Mouse (Mus musculus): ENCODE data around the gene Galnt10. TPM values are rescaled to one million over a fixed set of nuclear protein-coding genes. Genes with fewer than 3 reads are reported as not detected.

Gene Galnt10
- total RNA-seq, 1 experiment, result 13.5 TPM

DNA sequence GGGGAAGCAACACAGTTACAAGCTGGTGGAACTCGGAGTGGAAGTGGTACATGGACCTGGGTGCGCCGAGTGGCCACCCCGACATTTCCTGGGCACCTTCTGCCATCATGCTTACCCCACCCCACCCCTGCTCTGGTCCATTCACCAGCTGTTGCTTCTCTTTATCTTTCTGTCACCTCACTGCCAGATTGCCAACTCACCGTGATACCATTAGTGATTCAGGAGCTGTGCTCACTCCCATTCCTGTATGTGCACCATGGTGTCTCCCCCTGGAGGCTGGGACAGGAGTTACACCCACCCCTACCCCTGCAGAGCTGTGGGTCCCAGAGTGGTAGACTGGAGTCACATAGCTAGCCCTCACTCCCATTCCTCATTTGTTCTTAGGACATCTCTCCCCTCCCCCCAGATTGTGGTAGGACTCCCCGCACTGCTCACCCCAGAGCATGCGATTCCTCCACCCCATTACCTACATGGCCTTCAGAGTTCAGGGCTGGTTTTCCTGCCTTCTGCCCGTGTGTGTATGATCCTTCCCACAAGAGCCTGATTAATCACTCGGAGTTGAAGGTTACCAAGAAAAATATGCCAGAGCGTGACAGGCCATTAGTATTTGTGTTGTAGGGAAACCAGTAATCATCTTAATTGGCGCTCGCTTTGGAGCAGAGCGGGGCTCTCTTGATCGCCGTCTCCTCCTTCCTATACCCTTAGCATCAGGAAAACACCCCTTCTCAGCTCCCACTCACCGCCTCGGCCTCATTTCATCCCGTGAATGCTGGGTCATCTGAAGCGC is 102.2 kb downstream of the Galnt10 start:
- in situ Hi-C loops (cut with MboI; ENCODE audit: low sequenced_read_pairs in 2 of 2, unreplicated experiment in 2 of 2), result no loop called here
- TF ChIP-seq HCFC1 (IDR thresholded peaks at IDR 0.05; ENCODE audit: borderline replicate concordance, insufficient read depth, low read length) (no peak), CHD2 (IDR thresholded peaks at IDR 0.05; ENCODE audit: low read depth, low read length) (no peak), ZC3H11A (IDR thresholded peaks at IDR 0.05; ENCODE audit: borderline replicate concordance, low read depth, low read length) (peak; percentile 42; the same call in 1 of the 2 replicates), ZNF384 (IDR thresholded peaks at IDR 0.05; ENCODE audit: low read depth, low read length) (no peak), MAFK (IDR thresholded peaks at IDR 0.05; ENCODE audit: insufficient read depth, low read depth, low read length) (peak; percentile 79)
- H3K9me3 ChIP-seq (ENCODE audit: control insufficient read depth, insufficient read depth, low read depth, low read length), result no peaks in the 10 kb centered on the region
- no peak overlapping the region for H3K9ac ChIP-seq (ENCODE audit: insufficient read depth, low read depth, low read length, poor library complexity, severe bottlenecking)
- H3K4me1 ChIP-seq (ENCODE audit: control insufficient read depth in 2 of 2, insufficient read depth in 2 of 2, low read length in 2 of 2, poor library complexity in 1 of 2), result no peaks in the 10 kb centered on the region; a peak in 1 of 4 replicates
- H3K36me3 ChIP-seq (ENCODE audit: control insufficient read depth, insufficient read depth, low read length, poor library complexity, severe bottlenecking), result no peaks in the 10 kb centered on the region
- no peak overlapping the region for H3K27ac ChIP-seq (ENCODE audit: insufficient read depth, low read depth, low read length, poor library complexity, severe bottlenecking)
- H3K4me3 ChIP-seq (ENCODE audit: insufficient read depth in 1 of 2, low read depth in 1 of 2, low read length in 2 of 2, poor library complexity in 1 of 2, severe bottlenecking in 1 of 2), result no peak overlapping the region
- DNase-seq (ENCODE audit: low read depth, low spot score), result peak; percentile 60

- H3K4me1 ChIP-seq (ENCODE audit: control insufficient read depth in 2 of 2, insufficient read depth in 2 of 2, low read length in 2 of 2, poor library complexity in 1 of 2), result no peaks in the 10 kb centered on the region
- no peaks in the 10 kb centered on the region; the same call in 1 of the 2 replicates for H3K36me3 ChIP-seq (ENCODE audit: control insufficient read depth, insufficient read depth, low read length, poor library complexity, severe bottlenecking)
- DNase-seq (ENCODE audit: low read depth, low spot score), result no peak
- no peak overlapping the region for H3K27ac ChIP-seq (ENCODE audit: insufficient read depth, low read depth, low read length, poor library complexity, severe bottlenecking)
- TF ChIP-seq HCFC1 (IDR thresholded peaks at IDR 0.05; ENCODE audit: borderline replicate concordance, insufficient read depth, low read length) (no peak), ZC3H11A (IDR thresholded peaks at IDR 0.05; ENCODE audit: borderline replicate concordance, low read depth, low read length) (no peak), ZNF384 (IDR thresholded peaks at IDR 0.05; ENCODE audit: low read depth, low read length) (no peak), CHD2 (IDR thresholded peaks at IDR 0.05; ENCODE audit: low read depth, low read length) (no peak), MAFK (IDR thresholded peaks at IDR 0.05; ENCODE audit: insufficient read depth, low read depth, low read length) (no peak)
- no peak overlapping the region for H3K9ac ChIP-seq (ENCODE audit: insufficient read depth, low read depth, low read length, poor library complexity, severe bottlenecking)
- no peaks in the 10 kb centered on the region for H3K9me3 ChIP-seq (ENCODE audit: control insufficient read depth, insufficient read depth, low read depth, low read length)
- no peak overlapping the region for H3K4me3 ChIP-seq (ENCODE audit: insufficient read depth in 1 of 2, low read depth in 1 of 2, low read length in 2 of 2, poor library complexity in 1 of 2, severe bottlenecking in 1 of 2)
- in situ Hi-C loops (cut with MboI; ENCODE audit: low sequenced_read_pairs in 2 of 2, unreplicated experiment in 2 of 2), result no loop called here
Observed at GRCm38 (mm10) chr11:57753538-57754203, 108.4 kb downstream of the Galnt10 start.

DNA sequence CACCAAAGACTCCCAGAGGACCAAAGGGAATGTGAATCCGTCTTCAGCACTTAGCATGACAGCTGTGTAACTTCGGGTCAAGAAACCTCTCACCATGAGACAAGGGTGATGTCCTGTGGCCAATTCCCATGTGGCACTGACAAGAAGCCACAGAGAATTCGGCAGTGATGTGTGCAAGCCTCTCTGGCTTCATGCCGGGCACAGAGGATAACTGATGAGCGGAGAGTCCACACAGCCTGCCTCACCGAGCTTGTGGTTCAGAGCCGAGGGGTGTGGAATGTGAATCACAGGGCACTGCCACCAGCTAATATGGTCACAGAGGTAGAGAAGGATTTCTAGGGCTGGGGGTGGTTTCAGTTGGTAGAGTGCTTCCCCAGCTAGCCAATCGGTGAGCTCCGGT is 113.4 kb downstream of the Galnt10 start:
- Histone ChIP-seq H3K4me3 (ENCODE audit: insufficient read depth in 1 of 2, low read depth in 1 of 2, low read length in 2 of 2, poor library complexity in 1 of 2, severe bottlenecking in 1 of 2) (no peak overlapping the region), H3K9me3 (ENCODE audit: control insufficient read depth, insufficient read depth, low read depth, low read length) (no peaks in the 10 kb centered on the region), H3K4me1 (ENCODE audit: control insufficient read depth in 2 of 2, insufficient read depth in 2 of 2, low read length in 2 of 2, poor library complexity in 1 of 2) (no peaks in the 10 kb centered on the region), H3K9ac (ENCODE audit: insufficient read depth, low read depth, low read length, poor library complexity, severe bottlenecking) (no peak overlapping the region), H3K27ac (ENCODE audit: insufficient read depth, low read depth, low read length, poor library complexity, severe bottlenecking) (no peak overlapping the region; the same call in 1 of the 2 replicates), H3K36me3 (ENCODE audit: control insufficient read depth, insufficient read depth, low read length, poor library complexity, severe bottlenecking) (no peaks in the 10 kb centered on the region; the same call in 1 of the 2 replicates)
- no peak for DNase-seq (ENCODE audit: low read depth, low spot score)
- no peak for TF ChIP-seq HCFC1 (IDR thresholded peaks at IDR 0.05; ENCODE audit: borderline replicate concordance, insufficient read depth, low read length)
- no peak for TF ChIP-seq ZNF384 (IDR thresholded peaks at IDR 0.05; ENCODE audit: low read depth, low read length)
- no peak for TF ChIP-seq MAFK (IDR thresholded peaks at IDR 0.05; ENCODE audit: insufficient read depth, low read depth, low read length)
- no peak for TF ChIP-seq CHD2 (IDR thresholded peaks at IDR 0.05; ENCODE audit: low read depth, low read length)
- no peak for TF ChIP-seq ZC3H11A (IDR thresholded peaks at IDR 0.05; ENCODE audit: borderline replicate concordance, low read depth, low read length)
- in situ Hi-C loops (cut with MboI; ENCODE audit: low sequenced_read_pairs in 2 of 2, unreplicated experiment in 2 of 2), result no loop called here

DNA sequence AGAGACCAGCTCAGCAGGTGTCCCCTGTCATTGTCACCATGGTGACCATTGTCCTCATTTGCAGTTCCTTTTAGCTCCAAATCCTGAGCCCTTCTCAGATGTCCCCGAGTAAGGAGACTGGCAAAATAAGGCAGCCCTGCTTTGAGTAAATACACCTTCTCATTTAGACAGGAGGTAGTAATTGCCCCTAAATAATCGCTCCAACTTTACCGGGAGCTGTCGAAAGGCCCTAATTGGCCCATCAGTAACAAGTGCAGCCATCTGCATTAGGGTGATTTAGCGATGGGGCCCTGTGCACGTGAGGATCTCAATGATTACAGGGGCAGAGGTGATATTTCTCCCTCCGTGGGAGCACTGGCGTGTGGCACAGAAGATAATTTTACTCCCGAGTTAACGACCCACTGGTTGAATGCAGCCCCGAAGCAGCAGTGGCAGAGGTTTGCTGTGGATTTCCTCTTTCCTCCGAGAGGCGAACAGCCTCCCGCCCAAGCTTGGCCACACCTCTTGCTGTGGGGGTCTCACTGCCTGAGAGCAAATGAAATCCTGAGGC is 115.3 kb downstream of the Galnt10 start:
- Histone ChIP-seq H3K4me1 (ENCODE audit: control insufficient read depth in 2 of 2, insufficient read depth in 2 of 2, low read length in 2 of 2, poor library complexity in 1 of 2) (peaks cover 0 to 2% of the 10 kb centered on the region in 2 experiments; a peak in 1 of 4 replicates), H3K27ac (ENCODE audit: insufficient read depth, low read depth, low read length, poor library complexity, severe bottlenecking) (no peak overlapping the region), H3K9ac (ENCODE audit: insufficient read depth, low read depth, low read length, poor library complexity, severe bottlenecking) (no peak overlapping the region), H3K36me3 (ENCODE audit: control insufficient read depth, insufficient read depth, low read length, poor library complexity, severe bottlenecking) (no peaks in the 10 kb centered on the region; the same call in 1 of the 2 replicates), H3K9me3 (ENCODE audit: control insufficient read depth, insufficient read depth, low read depth, low read length) (no peaks in the 10 kb centered on the region), H3K4me3 (ENCODE audit: insufficient read depth in 1 of 2, low read depth in 1 of 2, low read length in 2 of 2, poor library complexity in 1 of 2, severe bottlenecking in 1 of 2) (no peak overlapping the region)
- in situ Hi-C loops (cut with MboI; ENCODE audit: low sequenced_read_pairs in 2 of 2, unreplicated experiment in 2 of 2), result no loop called here
- no peak for TF ChIP-seq HCFC1 (IDR thresholded peaks at IDR 0.05; ENCODE audit: borderline replicate concordance, insufficient read depth, low read length)
- TF ChIP-seq CHD2 (IDR thresholded peaks at IDR 0.05; ENCODE audit: low read depth, low read length), result no peak
- TF ChIP-seq MAFK (IDR thresholded peaks at IDR 0.05; ENCODE audit: insufficient read depth, low read depth, low read length), result no peak
- no peak for TF ChIP-seq ZNF384 (IDR thresholded peaks at IDR 0.05; ENCODE audit: low read depth, low read length)
- TF ChIP-seq ZC3H11A (IDR thresholded peaks at IDR 0.05; ENCODE audit: borderline replicate concordance, low read depth, low read length), result no peak
- DNase-seq (ENCODE audit: low read depth, low spot score), result no peak

Measured in ES-E14 (cell line).